ENCODE assay signal across 8 mouse cellular contexts in genomic region chr7:28371514-28371989, GRCm38 (mm10). TPM values are rescaled to one million over a fixed set of nuclear protein-coding genes. Genes with fewer than 3 reads are reported as not detected.
DNase-seq lines count a peak whose midpoint lies in the region; ATAC-seq lines count a peak whose summit lies in the region.

No protein-coding gene starts in this region.

- H3K4me2 ChIP-seq in liver, embryonic 15.5 days: peak overlapping the region; percentile 95
- H3K4me2 ChIP-seq in neural tube, embryonic 14.5 days (ENCODE audit: low read depth, low read length): peak overlapping the region; percentile 97

- H3K27me3 ChIP-seq in liver, embryonic 15.5 days: peaks cover 16% of the 10 kb centered on the region
- no peaks in the 10 kb centered on the region for H3K27me3 ChIP-seq in neural tube, embryonic 14.5 days (ENCODE audit: control insufficient read depth, insufficient read depth, low read length)

- H3K9ac ChIP-seq in liver, embryonic 15.5 days: peak overlapping the region; percentile 68
- H3K9ac ChIP-seq in neural tube, embryonic 14.5 days (replicated peaks; ENCODE audit: low read depth, low read length): peak overlapping the region; percentile 80

- peak overlapping the region; percentile 71 for H3K4me3 ChIP-seq in liver, embryonic 15.5 days (replicated peaks)
- peak overlapping the region; percentile 79 for H3K4me3 ChIP-seq in neural tube, embryonic 14.5 days (ENCODE audit: low read depth, low read length)

- peaks cover 61% of the 10 kb centered on the region for H3K4me1 ChIP-seq in liver, embryonic 15.5 days (replicated peaks)
- H3K4me1 ChIP-seq in neural tube, embryonic 14.5 days (ENCODE audit: control insufficient read depth, insufficient read depth, low read length): peaks cover 13% of the 10 kb centered on the region

- 0 out of 2 replicates have a peak, but pooled peaks cover 4% of the 10 kb centered on the region for H3K36me3 ChIP-seq in liver, embryonic 15.5 days (replicated peaks)
- H3K36me3 ChIP-seq in neural tube, embryonic 14.5 days (ENCODE audit: control insufficient read depth, insufficient read depth, low read length): peaks cover 7% of the 10 kb centered on the region

- H3K27ac ChIP-seq in liver, embryonic 15.5 days (replicated peaks): peak overlapping the region; percentile 82
- peak overlapping the region; percentile 83 for H3K27ac ChIP-seq in neural tube, embryonic 14.5 days (ENCODE audit: low read depth, low read length)

- 1% methylated on average over 43 of the region's 43 CpGs for WGBS in liver, embryonic 15.5 days (ENCODE audit: insufficient replicate concordance)
- WGBS in neural tube, embryonic 14.5 days: under 1% methylated on average over 43 of the region's 43 CpGs

- peak; percentile 61 for DNase-seq in 3134 (ENCODE audit: extremely low read depth, insufficient read length, low spot score)
- peak; percentile 73 for DNase-seq in adrenal gland, postnatal 14 days
- peak; percentile 75 for DNase-seq in gastrocnemius, postnatal 10 days
- peak; percentile 67 for DNase-seq in induced T-regulatory cell, adult 2 months (ENCODE audit: low read depth)
- peak; percentile 86 for DNase-seq in thymus, postnatal 4 days
- DNase-seq in layer of hippocampus, postnatal 10 days (ENCODE audit: low spot score in 2 of 2): no peak

- H3K9me3 ChIP-seq in liver, embryonic 15.5 days (replicated peaks): no peaks in the 10 kb centered on the region
- no peaks in the 10 kb centered on the region for H3K9me3 ChIP-seq in neural tube, embryonic 14.5 days (ENCODE audit: control insufficient read depth, low read length)

- no peak for ATAC-seq in liver, embryonic 15.5 days (ENCODE audit: insufficient read depth)
- ATAC-seq in neural tube, embryonic 14.5 days (ENCODE audit: low read depth): no peak

RNA-seq across cellular contexts. Expression of gene Plekhg2, which starts 0.8 kb away (rescaled TPM):
- total RNA-seq in adrenal gland, postnatal 14 days (2021): 27.9 and 32.6 TPM in 2 replicates
- total RNA-seq in gastrocnemius, postnatal 10 days (2021): 10 to 100 TPM; 18.7 to 30.0 TPM
- polyA plus RNA-seq in liver, embryonic 15.5 days (2015; fragmentation: Nextera tagmentation; extraction: Ambion mirVana): 4.5 and 5.1 TPM in 2 replicates
- 15.9 and 23.5 TPM in 2 replicates for polyA plus RNA-seq in neural tube, embryonic 14.5 days (2014; fragmentation: Nextera tagmentation; extraction: Ambion mirVana)
- 10 to 100 TPM; 13.5 to 13.6 TPM for total RNA-seq in layer of hippocampus, postnatal 10 days (2021)

RNA-seq across cellular contexts. Expression of gene Zfp36, which starts 8.5 kb away (rescaled TPM):
- 27.9 and 30.7 TPM in 2 replicates for total RNA-seq in adrenal gland, postnatal 14 days (2021)
- total RNA-seq in gastrocnemius, postnatal 10 days (2021): 10 to 100 TPM in 1 of 2 experiments, 1 to 10 TPM in 1; 8.1 to 10.5 TPM
- 8.3 and 8.8 TPM in 2 replicates for polyA plus RNA-seq in liver, embryonic 15.5 days (2015; fragmentation: Nextera tagmentation; extraction: Ambion mirVana)
- 2.6 and 3.7 TPM in 2 replicates for polyA plus RNA-seq in neural tube, embryonic 14.5 days (2014; fragmentation: Nextera tagmentation; extraction: Ambion mirVana)
- 1 to 10 TPM; 3.4 to 3.9 TPM for total RNA-seq in layer of hippocampus, postnatal 10 days (2021)

RNA-seq across cellular contexts. Expression of gene Med29, which starts 21.0 kb away (rescaled TPM):
- total RNA-seq in adrenal gland, postnatal 14 days (2021): 29.6 and 30.5 TPM in 2 replicates
- total RNA-seq in gastrocnemius, postnatal 10 days (2021): 10 to 100 TPM; 22.6 to 23.0 TPM
- polyA plus RNA-seq in liver, embryonic 15.5 days (2015; fragmentation: Nextera tagmentation; extraction: Ambion mirVana): 23.9 and 25.6 TPM in 2 replicates
- 38.3 and 42.2 TPM in 2 replicates for polyA plus RNA-seq in neural tube, embryonic 14.5 days (2014; fragmentation: Nextera tagmentation; extraction: Ambion mirVana)
- 10 to 100 TPM; 20.5 to 20.9 TPM for total RNA-seq in layer of hippocampus, postnatal 10 days (2021)

RNA-seq across cellular contexts. Expression of gene Rps16, which starts 21.1 kb away (rescaled TPM):
- 937 and 1,132 TPM in 2 replicates for total RNA-seq in adrenal gland, postnatal 14 days (2021)
- 100 to 1,000 TPM; 757 to 807 TPM for total RNA-seq in gastrocnemius, postnatal 10 days (2021)
- polyA plus RNA-seq in liver, embryonic 15.5 days (2015; fragmentation: Nextera tagmentation; extraction: Ambion mirVana): 540 and 619 TPM in 2 replicates
- polyA plus RNA-seq in neural tube, embryonic 14.5 days (2014; fragmentation: Nextera tagmentation; extraction: Ambion mirVana): 498 and 551 TPM in 2 replicates
- total RNA-seq in layer of hippocampus, postnatal 10 days (2021): 100 to 1,000 TPM; 563 to 624 TPM

RNA-seq across cellular contexts. Expression of gene Paf1, which starts 21.2 kb away (rescaled TPM):
- total RNA-seq in adrenal gland, postnatal 14 days (2021): 77.0 and 87.6 TPM in 2 replicates
- 10 to 100 TPM; 36.5 to 46.2 TPM for total RNA-seq in gastrocnemius, postnatal 10 days (2021)
- 24.6 and 26.2 TPM in 2 replicates for polyA plus RNA-seq in liver, embryonic 15.5 days (2015; fragmentation: Nextera tagmentation; extraction: Ambion mirVana)
- 81.9 and 87.2 TPM in 2 replicates for polyA plus RNA-seq in neural tube, embryonic 14.5 days (2014; fragmentation: Nextera tagmentation; extraction: Ambion mirVana)
- 10 to 100 TPM; 73.3 to 93.0 TPM for total RNA-seq in layer of hippocampus, postnatal 10 days (2021)

Comparison
In these comparisons a context has a peak if more than half of its experiments do, and no peak if none do; other contexts are left out.
1. DNase-seq: peak in 3134 (single experiment), adrenal gland, postnatal 14 days (single experiment), gastrocnemius, postnatal 10 days (single experiment), induced T-regulatory cell, adult 2 months (single experiment) and thymus, postnatal 4 days (single experiment); none in layer of hippocampus, postnatal 10 days (0 of 2).